In the genomic region with DNA sequence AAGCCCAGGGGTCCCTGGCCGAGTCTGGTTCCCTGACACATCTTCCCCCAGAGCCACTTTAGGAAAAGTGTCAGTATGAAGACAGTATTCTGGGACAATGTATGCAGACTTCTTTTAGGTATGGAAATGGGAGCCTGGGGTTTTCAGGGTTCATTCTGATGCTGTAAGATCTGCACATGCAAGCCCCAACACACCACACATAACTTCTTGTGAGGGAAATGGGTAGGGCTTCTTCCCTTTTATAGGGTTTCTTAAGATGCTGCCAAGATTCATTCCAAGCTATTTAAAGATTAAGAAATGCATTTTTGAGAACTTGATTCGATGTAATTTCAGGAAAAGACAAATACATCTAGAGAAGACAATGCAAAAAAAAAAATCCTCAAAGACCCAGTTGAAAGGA, we compare ENCODE assay signal across 15 mouse cellular contexts.
"Had no signal": no experiment of that assay in that cellular context is flagged by ENCODE, and none has a peak within 500 bp of the region (broad histone marks: within the 10 kb centered on the region; RNA-seq: fewer than 3 reads in every experiment).

No protein-coding gene starts in this region.

- H3K9ac ChIP-seq: liver, embryonic 13.5 days; liver, postnatal 0 days; lung, embryonic 15.5 days; midbrain, embryonic 12.5 days; neural tube, embryonic 13.5 days; stomach, embryonic 15.5 days had no signal

- H3K4me3 ChIP-seq: layer of hippocampus, adult 2 months; liver, embryonic 13.5 days; lung, embryonic 15.5 days; midbrain, embryonic 12.5 days; neural tube, embryonic 13.5 days; stomach, embryonic 15.5 days had no signal

- H3K27me3 ChIP-seq: liver, embryonic 13.5 days; lung, embryonic 15.5 days; stomach, embryonic 15.5 days had no signal

- ATAC-seq: liver, postnatal 0 days; midbrain, embryonic 16.5 days had no signal

- H3K9me3 ChIP-seq: liver, embryonic 13.5 days; lung, embryonic 15.5 days; midbrain, embryonic 12.5 days; neural tube, embryonic 13.5 days; stomach, embryonic 15.5 days had no signal

- H3K4me2 ChIP-seq: liver, embryonic 13.5 days; lung, embryonic 15.5 days; midbrain, embryonic 12.5 days; neural tube, embryonic 13.5 days; stomach, embryonic 15.5 days had no signal

- H3K36me3 ChIP-seq: liver, embryonic 13.5 days; lung, embryonic 15.5 days; midbrain, embryonic 12.5 days; neural tube, embryonic 13.5 days; stomach, embryonic 15.5 days had no signal

- H3K4me1 ChIP-seq: liver, embryonic 13.5 days; neural tube, embryonic 13.5 days had no signal

- DNase-seq: kidney, adult 11 months; kidney, postnatal 10 days; kidney, postnatal 4 days; liver; liver, embryonic 13.5 days; liver, postnatal 0 days; lung, postnatal 14 days; retina, postnatal 1 day had no signal

- H3K27ac ChIP-seq: layer of hippocampus, adult 2 months; liver, embryonic 13.5 days; lung, embryonic 15.5 days; macrophage; midbrain, embryonic 12.5 days; neural tube, embryonic 13.5 days; stomach, embryonic 15.5 days had no signal
